Mouse (Mus musculus): ENCODE data around the gene Setd3.

- TF ChIP-seq CTCF (IDR thresholded peaks at IDR 0.05) (no peak), POLR2A (IDR thresholded peaks at IDR 0.05; ENCODE audit: insufficient read depth, low read depth, low read length) (no peak), EP300 (IDR thresholded peaks at IDR 0.05; ENCODE audit: insufficient read depth, low read depth, low read length) (no peak)
Measured at GRCm38 (mm10) chr12:108176366-108176765, 2.7 kb downstream of the Setd3 start.

Data from heart, adult 2 months (tissue).